Comparison of ENCODE assay signal across 9 mouse cellular contexts in genomic region chr5:113735023-113735344, GRCm38 (mm10). TPM values are rescaled to one million over a fixed set of nuclear protein-coding genes. Genes with fewer than 3 reads are reported as not detected.
DNase-seq lines count a peak whose midpoint lies in the region; ATAC-seq and TF ChIP-seq lines count a peak whose summit lies in the region.
"Had no signal": no experiment of that assay in that cellular context is flagged by ENCODE, and none has a peak within 500 bp of the region (broad histone marks: within the 10 kb centered on the region; RNA-seq: fewer than 3 reads in every experiment).

No protein-coding gene starts in this region.

- peak overlapping the region; percentile 81 for H3K4me3 ChIP-seq in heart, embryonic 16.5 days (ENCODE audit: low read length)
- H3K4me3 ChIP-seq in bone marrow macrophage, adult 2 months (ENCODE audit: insufficient read depth, low read length), result peak overlapping the region; percentile 60
- H3K4me3 ChIP-seq in hindbrain, embryonic 16.5 days (ENCODE audit: low read length), result peak overlapping the region; percentile 70
- peak overlapping the region; percentile 64 for H3K4me3 ChIP-seq in midbrain, embryonic 11.5 days (ENCODE audit: low read depth, low read length)

- TF ChIP-seq CTCF in bone marrow macrophage, adult 2 months (IDR thresholded peaks at IDR 0.05; ENCODE audit: low read depth, low read length), result no peak

- peaks cover 14% of the 10 kb centered on the region for H3K4me1 ChIP-seq in heart, embryonic 16.5 days (ENCODE audit: control insufficient read depth, insufficient read depth, low read length)
- H3K4me1 ChIP-seq in bone marrow macrophage, adult 2 months (ENCODE audit: control insufficient read depth, insufficient read depth, low read length), result peaks cover 10% of the 10 kb centered on the region; the same call in 1 of the 2 replicates
- H3K4me1 ChIP-seq in hindbrain, embryonic 16.5 days (ENCODE audit: control insufficient read depth, insufficient read depth, low read depth, low read length), result peaks cover 24% of the 10 kb centered on the region
- peaks cover 21% of the 10 kb centered on the region for H3K4me1 ChIP-seq in midbrain, embryonic 11.5 days (ENCODE audit: control insufficient read depth, insufficient read depth, low read length)

- ATAC-seq in heart, embryonic 16.5 days (replicated peaks; ENCODE audit: extremely low read depth, insufficient read depth, low FRiP score), result no peak
- ATAC-seq in hindbrain, embryonic 16.5 days, result no peak
- ATAC-seq in midbrain, embryonic 11.5 days (ENCODE audit: low FRiP score), result peak; percentile 52

- peak overlapping the region; percentile 84 for H3K4me2 ChIP-seq in heart, embryonic 16.5 days (ENCODE audit: low read depth, low read length)
- H3K4me2 ChIP-seq in hindbrain, embryonic 16.5 days (ENCODE audit: low read length), result peak overlapping the region; percentile 94
- H3K4me2 ChIP-seq in midbrain, embryonic 11.5 days, result peak overlapping the region; percentile 57

- no peak for DNase-seq in heart, adult 18-20 months
- peak; percentile 85 for DNase-seq in midbrain, embryonic 11.5 days (ENCODE audit: low spot score, missing footprints)
- no peak for DNase-seq in layer of hippocampus, adult 8-10 months (ENCODE audit: low spot score in 2 of 2)
- no peak for DNase-seq in thymus, postnatal 25 days
- no peak for DNase-seq in kidney, postnatal 10 days

- no peaks in the 10 kb centered on the region for H3K9me3 ChIP-seq in heart, embryonic 16.5 days (replicated peaks; ENCODE audit: control insufficient read depth, low read length)
- no peaks in the 10 kb centered on the region for H3K9me3 ChIP-seq in hindbrain, embryonic 16.5 days (ENCODE audit: control insufficient read depth, low read length)
- no peaks in the 10 kb centered on the region for H3K9me3 ChIP-seq in midbrain, embryonic 11.5 days (ENCODE audit: control insufficient read depth, low read length)

- WGBS in heart, embryonic 16.5 days, result 37% methylated on average over 7 of the region's 7 CpGs
- 28% methylated on average over 7 of the region's 7 CpGs for WGBS in hindbrain, embryonic 16.5 days
- WGBS in midbrain, embryonic 11.5 days, result 23% methylated on average over 7 of the region's 7 CpGs

- H3K27me3 ChIP-seq in heart, embryonic 16.5 days (ENCODE audit: control insufficient read depth, insufficient read depth, low read length), result no peaks in the 10 kb centered on the region
- no peaks in the 10 kb centered on the region for H3K27me3 ChIP-seq in hindbrain, embryonic 16.5 days (replicated peaks; ENCODE audit: control insufficient read depth, insufficient read depth, low read length)
- H3K27me3 ChIP-seq in midbrain, embryonic 11.5 days (ENCODE audit: control insufficient read depth, insufficient read depth, low read length), result no peaks in the 10 kb centered on the region

- peaks cover 12% of the 10 kb centered on the region for H3K36me3 ChIP-seq in heart, embryonic 16.5 days (ENCODE audit: control insufficient read depth, insufficient read depth)
- peaks cover 12% of the 10 kb centered on the region for H3K36me3 ChIP-seq in hindbrain, embryonic 16.5 days (ENCODE audit: control insufficient read depth, insufficient read depth, low read length)
- no peaks in the 10 kb centered on the region for H3K36me3 ChIP-seq in midbrain, embryonic 11.5 days (ENCODE audit: control insufficient read depth, insufficient read depth, low read length)

- peak overlapping the region; percentile 78 for H3K9ac ChIP-seq in heart, embryonic 16.5 days (ENCODE audit: low read length)
- peak overlapping the region; percentile 65; the same call in 1 of the 2 replicates for H3K9ac ChIP-seq in hindbrain, embryonic 16.5 days (ENCODE audit: low read depth, low read length)
- H3K9ac ChIP-seq in midbrain, embryonic 11.5 days (ENCODE audit: low read length), result peak overlapping the region; percentile 69

- H3K27ac ChIP-seq in heart, embryonic 16.5 days (ENCODE audit: low read length), result peak overlapping the region; percentile 91
- peak overlapping the region; percentile 32 for H3K27ac ChIP-seq in bone marrow macrophage, adult 2 months (ENCODE audit: insufficient read depth, low read depth, low read length)
- peak overlapping the region; percentile 94 for H3K27ac ChIP-seq in hindbrain, embryonic 16.5 days (ENCODE audit: low read depth, low read length)
- peak overlapping the region; percentile 93 for H3K27ac ChIP-seq in midbrain, embryonic 11.5 days (ENCODE audit: low read depth, low read length)

- no peak for TF ChIP-seq POLR2A in bone marrow macrophage, adult 2 months (IDR thresholded peaks at IDR 0.05; ENCODE audit: borderline replicate concordance, low read depth, low read length)

RNA-seq across cellular contexts. Expression of gene Ficd, which starts 0.6 kb away (rescaled TPM):
- polyA plus RNA-seq in heart, embryonic 16.5 days (2015; fragmentation: Nextera tagmentation; extraction: Ambion mirVana), result 6.0 and 6.3 TPM in 2 replicates
- 1 to 10 TPM; 8.6 to 8.7 TPM for total RNA-seq in heart, adult 18-20 months (2021)
- 3.0 and 3.7 TPM in 2 replicates for polyA plus RNA-seq in bone marrow macrophage, adult 2 months (2012; ENCODE audit: insufficient read depth, insufficient read length, missing spikeins)
- polyA plus RNA-seq in hindbrain, embryonic 16.5 days (2015; fragmentation: Nextera tagmentation; extraction: Ambion mirVana), result 10.9 and 11.1 TPM in 2 replicates
- 3.3 TPM in 2 replicates for polyA plus RNA-seq in midbrain, embryonic 11.5 days (2014; fragmentation: Nextera tagmentation; extraction: Ambion mirVana)
- 10 to 100 TPM; 12.0 to 13.2 (median 12.7) TPM for total RNA-seq in layer of hippocampus, adult 8-10 months (2022)

RNA-seq across cellular contexts. Expression of gene 1700069L16Rik, which starts 10.4 kb away (rescaled TPM):
- not detected in 2 replicates for polyA plus RNA-seq in heart, embryonic 16.5 days (2015; fragmentation: Nextera tagmentation; extraction: Ambion mirVana)
- total RNA-seq in heart, adult 18-20 months (2021), result not detected
- not detected in 2 replicates for polyA plus RNA-seq in bone marrow macrophage, adult 2 months (2012; ENCODE audit: insufficient read depth, insufficient read length, missing spikeins)
- not detected in 2 replicates for polyA plus RNA-seq in hindbrain, embryonic 16.5 days (2015; fragmentation: Nextera tagmentation; extraction: Ambion mirVana)
- not detected in 2 replicates for polyA plus RNA-seq in midbrain, embryonic 11.5 days (2014; fragmentation: Nextera tagmentation; extraction: Ambion mirVana)
- not detected for total RNA-seq in layer of hippocampus, adult 8-10 months (2022)
- total RNA-seq: neutrophil, adult 5-6 weeks had no signal

RNA-seq across cellular contexts. Expression of gene Sart3, which starts 37.3 kb away (rescaled TPM):
- 31.6 TPM in 2 replicates for polyA plus RNA-seq in heart, embryonic 16.5 days (2015; fragmentation: Nextera tagmentation; extraction: Ambion mirVana)
- total RNA-seq in heart, adult 18-20 months (2021), result 10 to 100 TPM in 1 of 2 experiments, 1 to 10 TPM in 1; 9.9 to 11.3 TPM
- polyA plus RNA-seq in bone marrow macrophage, adult 2 months (2012; ENCODE audit: insufficient read depth, insufficient read length, missing spikeins), result 23.5 and 29.8 TPM in 2 replicates
- polyA plus RNA-seq in hindbrain, embryonic 16.5 days (2015; fragmentation: Nextera tagmentation; extraction: Ambion mirVana), result 37.7 and 39.0 TPM in 2 replicates
- 49.6 and 55.2 TPM in 2 replicates for polyA plus RNA-seq in midbrain, embryonic 11.5 days (2014; fragmentation: Nextera tagmentation; extraction: Ambion mirVana)
- total RNA-seq in layer of hippocampus, adult 8-10 months (2022), result 10 to 100 TPM; 43.7 to 57.8 (median 48.9) TPM

RNA-seq across cellular contexts. Expression of gene Iscu, which starts 37.6 kb away (rescaled TPM):
- 118 and 136 TPM in 2 replicates for polyA plus RNA-seq in heart, embryonic 16.5 days (2015; fragmentation: Nextera tagmentation; extraction: Ambion mirVana)
- total RNA-seq in heart, adult 18-20 months (2021), result 100 to 1,000 TPM; 207 to 210 TPM
- polyA plus RNA-seq in bone marrow macrophage, adult 2 months (2012; ENCODE audit: insufficient read depth, insufficient read length, missing spikeins), result 106 and 109 TPM in 2 replicates
- 86.8 and 94.0 TPM in 2 replicates for polyA plus RNA-seq in hindbrain, embryonic 16.5 days (2015; fragmentation: Nextera tagmentation; extraction: Ambion mirVana)
- 117 and 121 TPM in 2 replicates for polyA plus RNA-seq in midbrain, embryonic 11.5 days (2014; fragmentation: Nextera tagmentation; extraction: Ambion mirVana)
- 100 to 1,000 TPM; 117 to 135 (median 126) TPM for total RNA-seq in layer of hippocampus, adult 8-10 months (2022)

Comparison
In these comparisons a context has a peak if more than half of its experiments do, and no peak if none do; other contexts are left out.
1. H3K27ac ChIP-seq: peak in every context shown above with its lines; median percentile 94 in hindbrain, embryonic 16.5 days; 93 in midbrain, embryonic 11.5 days; 91 in heart, embryonic 16.5 days; 32 in bone marrow macrophage, adult 2 months.